Mouse (Mus musculus) erythroblast, embryonic 14.5 days (primary cell): ENCODE results near the gene Cisd2. TPM values are rescaled to one million over a fixed set of nuclear protein-coding genes. Genes with fewer than 3 reads are reported as not detected.

Source experiments
- H3K27me3 ChIP-seq: 2 replicates; pipeline ENCODE4 v1.6.1; 2012; ENCODE audit warnings: inconsistent platforms; ENCODE audit not compliant: control insufficient read depth
- H3K36me3 ChIP-seq: 2 replicates; pipeline ENCODE4 v1.6.1; 2012; ENCODE audit warnings: mild to moderate bottlenecking, inconsistent platforms; ENCODE audit not compliant: control insufficient read depth
- H3K4me1 ChIP-seq: 2 replicates; pipeline ENCODE4 v1.6.1; 2012; ENCODE audit warnings: inconsistent platforms; ENCODE audit not compliant: control insufficient read depth
- H3K4me3 ChIP-seq: replicated peaks from 2 replicates; pipeline ENCODE3; 2012; ENCODE audit warnings: moderate library complexity, mild to moderate bottlenecking, inconsistent platforms
- H3K9me3 ChIP-seq: 2 replicates; pipeline ENCODE4 v1.6.1; 2012; ENCODE audit warnings: low read length, inconsistent platforms, mixed read lengths; ENCODE audit not compliant: control insufficient read depth
- GATA1 ChIP-seq: IDR thresholded peaks from 2 replicates; pipeline ENCODE4 v1.6.1; 2012; ENCODE audit warnings: low read length, inconsistent platforms, mixed read lengths
- TAL1 ChIP-seq: IDR thresholded peaks from 3 replicates; pipeline ENCODE4 v1.6.1; 2012; ENCODE audit warnings: low read length, inconsistent platforms, mixed read lengths
- polyA plus RNA-seq: library from polyadenylated mRNA; stranded (reverse); fragments of >175 nt; gene quantifications from 2 replicates; pipeline ENCODE4 v1.2.3, GENCODE M21; 2012

Cisd2 gene
- polyA plus RNA-seq, 1 experiment = 3.5 TPM

DNA sequence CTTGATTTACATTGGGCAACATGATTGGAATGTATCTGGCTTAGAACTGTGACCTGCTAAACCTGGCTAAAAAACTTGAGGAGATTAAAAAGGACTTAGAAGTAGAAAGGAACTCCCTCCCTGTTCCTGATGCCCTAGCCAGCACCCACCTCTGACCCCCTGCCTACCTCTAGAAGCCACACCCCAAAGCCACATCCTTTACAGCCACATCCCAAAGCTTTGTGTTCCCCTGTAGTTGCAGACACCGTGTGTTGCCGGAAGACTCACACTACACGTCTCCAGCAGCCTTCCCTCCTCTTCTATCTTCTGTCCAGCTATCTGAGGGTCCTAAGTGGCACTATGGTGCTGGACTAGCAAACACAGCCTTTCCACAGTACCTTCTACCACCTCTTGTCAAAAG, 5.9 kb downstream of the Cisd2 start:
- Histone ChIP-seq H3K36me3 (peaks cover 50% of the 10 kb centered on the region), H3K27me3 (no peaks in the 10 kb centered on the region), H3K4me3 (no peak overlapping the region), H3K9me3 (no peaks in the 10 kb centered on the region), H3K4me1 (peaks cover 34% of the 10 kb centered on the region)
- no peak for TF ChIP-seq TAL1
- no peak for TF ChIP-seq GATA1

DNA sequence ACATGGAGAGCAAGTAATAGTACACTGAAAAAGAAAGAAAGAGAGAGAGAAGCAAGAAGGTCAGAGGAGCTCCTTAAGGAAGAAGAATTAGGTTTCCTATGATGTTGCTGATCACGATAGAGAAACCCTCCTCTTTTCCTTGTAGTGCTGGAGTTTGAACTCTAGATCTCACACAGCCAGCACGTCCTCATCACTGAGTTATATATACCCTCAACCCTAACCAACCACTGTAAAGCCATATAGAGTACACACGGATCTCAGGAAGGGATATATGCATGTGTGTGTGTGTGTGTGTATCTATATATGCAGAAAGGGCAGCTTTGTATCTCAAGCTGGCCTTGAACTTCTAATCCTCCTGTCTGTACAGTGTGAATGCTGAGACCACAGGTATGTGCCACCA, 6.5 kb downstream of the Cisd2 start:
- no peaks in the 10 kb centered on the region for H3K27me3 ChIP-seq
- peaks cover 53% of the 10 kb centered on the region for H3K36me3 ChIP-seq
- no peaks in the 10 kb centered on the region for H3K9me3 ChIP-seq
- H3K4me3 ChIP-seq = no peak overlapping the region
- H3K4me1 ChIP-seq = peaks cover 32% of the 10 kb centered on the region
- TF ChIP-seq GATA1 = no peak
- TF ChIP-seq TAL1 = no peak

GRCm38 (mm10) chr3:135411824-135412223, 11.9 kb downstream of the Cisd2 start:
- no peak overlapping the region for H3K4me3 ChIP-seq
- H3K36me3 ChIP-seq = peaks cover 62% of the 10 kb centered on the region
- TF ChIP-seq GATA1 = no peak
- TF ChIP-seq TAL1 = no peak
- peaks cover 4% of the 10 kb centered on the region for H3K4me1 ChIP-seq
- peaks cover 3% of the 10 kb centered on the region for H3K9me3 ChIP-seq
- no peaks in the 10 kb centered on the region for H3K27me3 ChIP-seq

DNA sequence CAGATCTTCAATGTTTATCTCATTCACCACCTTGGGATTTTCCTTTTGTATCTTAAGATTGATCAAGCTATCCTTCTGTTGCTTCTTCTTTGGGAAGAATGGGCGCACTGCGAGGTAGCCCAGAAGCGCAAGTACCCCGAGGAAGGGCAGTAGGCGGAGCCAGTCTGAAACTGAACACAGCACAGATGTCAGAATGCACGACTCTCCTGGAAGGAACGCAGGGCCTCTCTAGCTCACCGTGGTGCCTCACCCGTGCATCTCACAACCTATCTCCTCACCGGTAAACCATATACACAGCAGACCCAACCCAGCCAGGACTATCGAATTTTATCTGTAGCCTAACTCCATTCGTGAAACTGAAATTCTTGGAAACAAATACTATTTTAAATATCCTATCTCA, 12.7 kb downstream of the Cisd2 start:
- peaks cover 63% of the 10 kb centered on the region for H3K36me3 ChIP-seq
- peaks cover 4% of the 10 kb centered on the region for H3K4me1 ChIP-seq
- TF ChIP-seq TAL1 = no peak
- TF ChIP-seq GATA1 = no peak
- no peaks in the 10 kb centered on the region for H3K27me3 ChIP-seq
- no peak overlapping the region for H3K4me3 ChIP-seq
- H3K9me3 ChIP-seq = peaks cover 3% of the 10 kb centered on the region

- H3K9me3 ChIP-seq = peaks cover 3% of the 10 kb centered on the region
- TF ChIP-seq GATA1 = no peak
- no peak for TF ChIP-seq TAL1
- no peak overlapping the region for H3K4me3 ChIP-seq
- no peaks in the 10 kb centered on the region for H3K27me3 ChIP-seq
- H3K36me3 ChIP-seq = peaks cover 68% of the 10 kb centered on the region
- H3K4me1 ChIP-seq = peaks cover 4% of the 10 kb centered on the region
Observed at GRCm38 (mm10) chr3:135409219-135409618, 14.5 kb downstream of the Cisd2 start.

- no peak for TF ChIP-seq TAL1
- no peak for TF ChIP-seq GATA1
- Histone ChIP-seq H3K9me3 (peaks cover 3% of the 10 kb centered on the region), H3K36me3 (peaks cover 52% of the 10 kb centered on the region), H3K4me3 (no peak overlapping the region), H3K4me1 (peaks cover 7% of the 10 kb centered on the region), H3K27me3 (no peaks in the 10 kb centered on the region)
Observed at GRCm38 (mm10) chr3:135407351-135407750, 16.4 kb downstream of the Cisd2 start.

DNA sequence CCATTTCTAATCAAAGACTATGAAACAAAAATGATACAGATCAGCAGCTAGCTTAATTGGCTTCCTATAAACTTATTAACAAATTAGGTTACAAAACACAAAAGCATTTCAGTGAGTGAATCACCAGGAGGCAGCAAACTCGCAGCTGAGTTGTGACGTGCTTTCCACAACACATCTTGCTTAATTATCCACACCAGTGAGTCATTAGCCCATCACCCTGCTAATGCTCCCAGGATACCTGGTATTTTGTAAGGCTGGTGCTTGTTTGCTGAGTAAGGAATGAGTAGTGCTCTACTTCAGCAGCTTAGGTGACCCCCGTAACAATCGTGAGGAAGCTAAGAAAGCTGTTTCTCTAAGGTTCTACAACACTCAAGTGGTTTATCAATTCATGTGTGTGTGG, 19.1 kb downstream of the Cisd2 start:
- H3K4me3 ChIP-seq = no peak overlapping the region
- peaks cover 35% of the 10 kb centered on the region for H3K36me3 ChIP-seq
- TF ChIP-seq TAL1 (no peak), GATA1 (no peak)
- no peaks in the 10 kb centered on the region for H3K27me3 ChIP-seq
- H3K4me1 ChIP-seq = peaks cover 6% of the 10 kb centered on the region
- peaks cover 2% of the 10 kb centered on the region for H3K9me3 ChIP-seq

DNA sequence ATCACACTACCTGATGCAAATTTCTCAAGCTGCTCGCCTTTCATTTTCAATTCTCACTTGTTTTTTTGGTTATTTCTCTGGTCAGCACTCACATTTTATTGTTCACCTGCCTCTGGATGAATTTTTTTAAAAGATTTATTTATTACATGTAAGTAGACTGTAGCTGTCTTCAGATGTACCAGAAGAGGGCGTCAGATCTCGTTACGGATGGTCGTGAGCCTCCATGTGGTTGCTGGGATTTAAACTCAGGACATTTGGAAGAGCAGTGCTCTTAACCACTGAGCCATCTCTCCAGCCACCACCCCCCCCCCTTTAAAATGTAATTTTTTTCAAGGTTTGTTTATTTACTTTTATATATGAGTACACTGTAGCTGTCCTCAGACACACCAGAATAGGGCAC, 19.9 kb downstream of the Cisd2 start:
- Histone ChIP-seq H3K36me3 (peaks cover 30% of the 10 kb centered on the region), H3K4me1 (peaks cover 6% of the 10 kb centered on the region), H3K27me3 (no peaks in the 10 kb centered on the region), H3K4me3 (no peak overlapping the region), H3K9me3 (no peaks in the 10 kb centered on the region)
- TF ChIP-seq GATA1 = no peak
- no peak for TF ChIP-seq TAL1

DNA sequence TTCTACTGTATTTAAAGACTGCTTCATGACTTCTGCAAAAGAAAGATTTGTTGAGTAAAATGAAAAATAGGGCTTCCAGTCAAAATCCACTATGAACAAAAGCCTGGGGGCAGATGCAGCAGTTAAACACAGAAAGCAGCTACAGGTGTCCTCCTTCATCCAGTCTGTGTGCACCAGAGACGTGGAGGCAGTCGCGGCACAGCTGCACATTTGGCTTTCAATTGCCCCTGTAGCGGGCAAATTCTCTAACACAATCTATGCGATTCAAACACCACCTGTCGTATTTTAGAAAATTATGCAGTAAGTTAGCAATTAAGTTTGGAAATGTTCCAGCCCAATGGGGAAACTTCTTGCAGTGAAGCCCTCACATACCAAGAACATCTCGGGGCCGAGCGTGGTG, 20.5 kb downstream of the Cisd2 start:
- no peaks in the 10 kb centered on the region for H3K27me3 ChIP-seq
- H3K4me1 ChIP-seq = peaks cover 6% of the 10 kb centered on the region
- H3K36me3 ChIP-seq = peaks cover 26% of the 10 kb centered on the region
- H3K9me3 ChIP-seq = no peaks in the 10 kb centered on the region
- TF ChIP-seq TAL1 (no peak), GATA1 (no peak)
- no peak overlapping the region for H3K4me3 ChIP-seq

- H3K4me1 ChIP-seq = peaks cover 6% of the 10 kb centered on the region
Observed at GRCm38 (mm10) chr3:135402201-135402658, 21.5 kb downstream of the Cisd2 start.

More at GRCm38 (mm10) chr3:135402201-135402658, 21.5 kb downstream of the Cisd2 start:
- H3K27me3 ChIP-seq = no peaks in the 10 kb centered on the region
- H3K4me3 ChIP-seq = no peak overlapping the region
- H3K36me3 ChIP-seq = peaks cover 24% of the 10 kb centered on the region
- TF ChIP-seq GATA1 (no peak), TAL1 (no peak)
- H3K9me3 ChIP-seq = no peaks in the 10 kb centered on the region
